Mouse (Mus musculus) limb, embryonic 11.5 days (tissue): ENCODE data around the gene Tenm2. TPM values are rescaled to one million over a fixed set of nuclear protein-coding genes. Genes with fewer than 3 reads are reported as not detected.

ENCODE experiments used
- ATAC-seq: fragments of 200-750 bp; cut with Nextera tagmentation; 2 replicates; pipeline ENCODE4 v1.8.0; 2017; ENCODE audit warnings: low read depth; ENCODE audit not compliant: insufficient number of reproducible peaks, low FRiP score, low TSS enrichment
- DNase-seq: peaks from one replicate; pipeline ENCODE4 v3.0.0-alpha.2; 2015; ENCODE audit warnings: low spot score
- H3K27ac ChIP-seq: fragments of 300-500 bp; sonication (generic); replicated peaks from 2 replicates; pipeline ENCODE4 v1.5.1; 2014; ENCODE audit warnings: low read depth, mild to moderate bottlenecking, low read length
- H3K27me3 ChIP-seq: fragments of 300-500 bp; sonication (generic); 2 replicates; pipeline ENCODE4 v1.6.1; 2014; ENCODE audit warnings: mild to moderate bottlenecking, low read length, mixed read lengths; ENCODE audit not compliant: control insufficient read depth, insufficient read depth
- H3K36me3 ChIP-seq: fragments of 300-500 bp; sonication (generic); 2 replicates; pipeline ENCODE4 v1.6.1; 2014; ENCODE audit warnings: mild to moderate bottlenecking, low read length, moderate library complexity, mixed read lengths; ENCODE audit not compliant: control insufficient read depth, insufficient read depth
- H3K4me1 ChIP-seq: fragments of 300-500 bp; sonication (generic); 2 replicates; pipeline ENCODE4 v1.6.1; 2014; ENCODE audit warnings: low read length, mixed read lengths; ENCODE audit not compliant: control insufficient read depth, insufficient read depth
- H3K4me2 ChIP-seq: fragments of 300-500 bp; sonication (generic); 2 replicates; pipeline ENCODE4 v1.6.1; 2014; ENCODE audit warnings: low read depth, mild to moderate bottlenecking, moderate library complexity; ENCODE audit not compliant: severe bottlenecking
- H3K4me3 ChIP-seq: fragments of 300-500 bp; sonication (generic); 2 replicates; pipeline ENCODE4 v1.5.1; 2014; ENCODE audit warnings: low read depth, low read length
- H3K9ac ChIP-seq: fragments of 300-500 bp; sonication (generic); 2 replicates; pipeline ENCODE4 v1.6.1; 2014; ENCODE audit warnings: mild to moderate bottlenecking, low read length
- H3K9me3 ChIP-seq: fragments of 300-500 bp; sonication (generic); 2 replicates; pipeline ENCODE4 v1.6.1; 2016; ENCODE audit warnings: low read length; ENCODE audit not compliant: control insufficient read depth
- WGBS: fragments of 180-500 bp; shearing (Covaris S2); extraction: QIAGEN DNeasy Blood & Tissue Kit; methylation state at CpG from one replicate; pipeline ENCODE4 v1.1.7; 2014; 5-methylcytosine and 5-hydroxymethylcytosine counted together
- polyA plus RNA-seq: library from polyadenylated mRNA; unstranded; fragments of >200 nt; fragmentation: Nextera tagmentation; extraction: Ambion mirVana; gene quantifications from 2 replicates; pipeline ENCODE4 v1.2.1, GENCODE M21; 2014

Gene Tenm2
- polyA plus RNA-seq, 1 experiment from 2014 or later = 0.44 TPM

DNA sequence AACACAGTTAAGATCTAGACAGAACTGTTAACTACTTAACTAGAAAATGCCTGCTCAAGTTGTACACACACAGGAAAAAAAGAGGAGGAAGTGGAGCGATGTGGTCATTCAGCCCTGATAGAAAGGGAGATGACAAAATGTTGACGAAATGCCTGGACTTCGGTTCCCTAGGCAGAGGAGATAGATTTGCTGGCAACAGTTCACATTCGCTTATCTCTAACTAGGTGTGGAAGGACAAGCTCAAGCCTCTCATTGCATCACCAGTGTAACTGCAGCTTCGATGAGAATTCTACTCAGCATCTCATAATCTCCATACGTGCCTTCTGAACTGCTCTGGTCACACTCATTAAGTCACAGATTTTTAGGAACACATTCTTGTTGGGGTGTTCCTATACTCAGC is 91.8 kb downstream of the Tenm2 start:
- WGBS = 77% methylated on average over 6 of the region's 6 CpGs
- Histone ChIP-seq H3K36me3 (no peaks in the 10 kb centered on the region), H3K4me3 (no peak overlapping the region), H3K4me1 (no peaks in the 10 kb centered on the region), H3K9ac (no peak overlapping the region), H3K27me3 (no peaks in the 10 kb centered on the region), H3K9me3 (no peaks in the 10 kb centered on the region), H3K4me2 (no peak overlapping the region), H3K27ac (no peak overlapping the region)
- DNase-seq = no peak
- ATAC-seq = no peak

DNA sequence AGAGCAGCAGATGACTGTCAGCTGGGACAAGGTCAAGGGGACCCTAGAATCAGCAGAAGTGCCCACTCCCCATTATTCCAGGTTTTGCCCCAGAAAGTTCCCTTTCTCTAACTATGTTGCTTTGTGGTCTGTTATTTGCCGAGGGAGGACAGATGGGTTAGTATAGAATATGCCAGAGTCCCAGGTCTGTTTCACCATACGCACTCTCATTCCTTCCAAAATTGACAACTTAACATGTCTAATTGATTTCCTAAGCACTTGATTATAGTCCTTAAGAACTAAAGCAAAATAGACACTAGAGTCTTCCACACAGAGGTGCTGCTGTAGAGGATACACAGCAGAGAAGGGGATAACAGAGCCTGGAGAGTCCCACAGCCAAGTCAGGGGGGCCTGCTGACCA is 92.3 kb downstream of the Tenm2 start:
- no peak overlapping the region for H3K4me2 ChIP-seq
- no peak overlapping the region for H3K27ac ChIP-seq
- no peaks in the 10 kb centered on the region for H3K36me3 ChIP-seq
- ATAC-seq = no peak
- H3K4me1 ChIP-seq = no peaks in the 10 kb centered on the region
- H3K9me3 ChIP-seq = no peaks in the 10 kb centered on the region
- no peak overlapping the region for H3K9ac ChIP-seq
- no peak overlapping the region for H3K4me3 ChIP-seq
- 85% methylated on average over 2 of the region's 2 CpGs for WGBS
- no peak for DNase-seq
- H3K27me3 ChIP-seq = no peaks in the 10 kb centered on the region

DNA sequence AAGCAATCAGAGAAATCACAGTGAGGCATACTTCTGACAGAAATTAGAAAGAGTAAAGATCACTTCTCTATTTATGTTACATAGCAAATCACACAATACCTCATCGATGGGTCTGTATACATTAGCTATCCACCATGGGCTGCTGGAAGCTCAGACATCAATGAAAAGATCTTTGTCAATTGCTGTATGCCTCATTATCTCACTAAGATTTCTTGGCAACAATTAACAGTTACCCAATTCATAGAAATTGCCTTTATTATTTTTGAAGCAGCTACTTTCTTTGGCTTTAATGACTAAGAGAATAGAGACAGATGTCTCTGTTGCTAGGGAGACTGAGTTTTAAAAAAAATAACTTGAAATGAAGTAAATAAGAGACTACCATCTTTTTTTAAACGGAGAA is 106.9 kb downstream of the Tenm2 start:
- Histone ChIP-seq H3K9ac (no peak overlapping the region), H3K4me3 (no peak overlapping the region), H3K4me2 (no peak overlapping the region), H3K36me3 (no peaks in the 10 kb centered on the region), H3K27ac (no peak overlapping the region), H3K27me3 (no peaks in the 10 kb centered on the region), H3K9me3 (no peaks in the 10 kb centered on the region), H3K4me1 (no peaks in the 10 kb centered on the region)
- ATAC-seq = no peak
- no peak for DNase-seq
- 88% methylated on average over 2 of the region's 2 CpGs for WGBS

DNA sequence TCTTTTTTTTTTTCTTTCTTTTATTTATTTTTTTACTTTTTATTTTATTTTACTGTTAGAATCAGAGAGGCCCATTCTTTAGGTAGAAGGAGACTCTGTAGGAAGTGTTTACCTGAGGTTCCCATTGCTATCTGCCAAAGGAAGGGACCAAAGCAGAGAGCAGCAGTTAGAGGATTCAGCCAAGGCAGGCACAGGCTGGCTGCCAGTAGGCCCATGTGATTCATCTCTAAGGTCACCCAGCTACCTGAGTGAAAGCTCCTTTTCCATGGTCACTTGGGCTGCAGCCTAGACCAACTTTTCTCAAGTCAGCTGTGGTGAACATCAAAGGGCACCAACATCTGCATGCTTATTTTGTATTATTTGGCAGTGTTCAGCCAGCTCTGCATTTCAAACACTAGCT is 117.7 kb downstream of the Tenm2 start:
- no peak overlapping the region for H3K4me2 ChIP-seq
- H3K4me1 ChIP-seq = no peaks in the 10 kb centered on the region
- H3K27me3 ChIP-seq = no peaks in the 10 kb centered on the region
- no peak for ATAC-seq
- H3K9me3 ChIP-seq = no peaks in the 10 kb centered on the region
- no peak overlapping the region for H3K4me3 ChIP-seq
- no peak overlapping the region for H3K27ac ChIP-seq
- H3K36me3 ChIP-seq = no peaks in the 10 kb centered on the region
- no peak overlapping the region for H3K9ac ChIP-seq
- no peak for DNase-seq

DNA sequence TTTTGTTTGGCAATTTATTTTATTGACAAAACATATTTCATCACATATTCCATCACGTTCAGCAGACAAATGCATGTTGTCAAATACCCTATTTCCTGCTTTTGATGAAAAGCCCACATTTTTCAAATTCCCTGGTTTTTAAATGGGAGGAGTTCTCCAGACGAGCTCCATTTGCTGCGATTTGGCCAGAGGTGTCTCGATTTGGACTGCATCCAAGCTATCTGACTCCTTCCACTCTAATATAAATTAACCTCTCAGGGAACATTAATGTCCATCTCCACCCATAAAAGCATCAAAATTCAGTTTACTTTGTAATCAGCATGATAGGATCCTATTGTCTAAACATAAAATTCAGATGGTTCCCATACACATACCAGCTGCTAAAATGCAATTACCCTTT is 120.6 kb downstream of the Tenm2 start:
- no peaks in the 10 kb centered on the region for H3K27me3 ChIP-seq
- 72% methylated on average over 4 of the region's 4 CpGs for whole genome bisulfite sequencing
- H3K4me2 ChIP-seq = no peak overlapping the region
- no peak overlapping the region for H3K4me3 ChIP-seq
- H3K27ac ChIP-seq = no peak overlapping the region
- DNase-seq (no peak), ATAC-seq (no peak)
- H3K36me3 ChIP-seq = no peaks in the 10 kb centered on the region
- no peaks in the 10 kb centered on the region for H3K9me3 ChIP-seq
- no peak overlapping the region for H3K9ac ChIP-seq
- H3K4me1 ChIP-seq = no peaks in the 10 kb centered on the region

DNA sequence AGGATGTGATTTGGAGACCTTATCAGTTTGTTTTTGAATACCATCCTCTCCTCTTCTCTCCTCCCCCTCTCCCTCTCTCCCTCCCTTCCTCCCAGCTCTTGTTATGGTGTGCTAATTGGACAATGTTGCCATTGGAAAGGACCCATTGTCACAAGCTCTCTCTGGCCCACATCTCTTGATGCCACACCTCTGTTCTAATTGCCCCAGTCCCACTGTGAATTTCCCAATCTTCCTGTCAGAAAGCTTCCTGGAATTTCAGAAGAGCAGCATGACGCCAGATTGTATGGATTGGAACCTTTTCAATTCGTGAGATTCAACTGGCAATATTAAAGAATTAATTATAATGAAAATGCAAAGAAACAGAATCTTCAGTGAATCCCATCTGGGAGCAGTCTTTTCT is 128.7 kb downstream of the Tenm2 start:
- Histone ChIP-seq H3K27ac (no peak overlapping the region), H3K9me3 (no peaks in the 10 kb centered on the region), H3K4me2 (no peak overlapping the region), H3K4me1 (no peaks in the 10 kb centered on the region), H3K9ac (no peak overlapping the region), H3K36me3 (no peaks in the 10 kb centered on the region), H3K4me3 (no peak overlapping the region), H3K27me3 (no peaks in the 10 kb centered on the region)
- ATAC-seq (no peak), DNase-seq (no peak)
- WGBS = 73% methylated on average over 2 of the region's 2 CpGs

DNA sequence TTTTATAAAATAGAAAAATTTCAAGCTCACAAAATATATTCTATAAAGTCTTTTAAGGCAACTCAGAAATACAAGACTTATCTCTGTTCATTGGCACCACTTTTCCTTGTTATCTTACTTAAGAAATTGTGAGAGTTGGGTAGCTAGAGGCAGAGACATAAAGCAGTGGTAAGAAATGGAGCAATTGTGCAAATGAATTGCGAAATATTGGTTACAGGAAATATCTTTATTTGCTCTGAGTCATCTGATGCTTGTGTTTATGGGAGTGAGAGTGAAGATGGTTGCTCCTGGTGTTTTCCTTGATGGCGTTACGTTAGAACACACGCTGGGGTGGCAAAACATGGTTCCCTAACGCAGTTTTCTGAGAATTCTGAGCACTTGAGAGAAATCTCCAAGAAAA is 156.4 kb downstream of the Tenm2 start:
- Histone ChIP-seq H3K9me3 (no peaks in the 10 kb centered on the region), H3K27ac (no peak overlapping the region), H3K27me3 (no peaks in the 10 kb centered on the region), H3K36me3 (no peaks in the 10 kb centered on the region), H3K4me3 (no peak overlapping the region), H3K4me2 (no peak overlapping the region), H3K4me1 (no peaks in the 10 kb centered on the region), H3K9ac (no peak overlapping the region)
- no peak for ATAC-seq
- WGBS = 88% methylated on average over 5 of the region's 5 CpGs
- DNase-seq = no peak

DNA sequence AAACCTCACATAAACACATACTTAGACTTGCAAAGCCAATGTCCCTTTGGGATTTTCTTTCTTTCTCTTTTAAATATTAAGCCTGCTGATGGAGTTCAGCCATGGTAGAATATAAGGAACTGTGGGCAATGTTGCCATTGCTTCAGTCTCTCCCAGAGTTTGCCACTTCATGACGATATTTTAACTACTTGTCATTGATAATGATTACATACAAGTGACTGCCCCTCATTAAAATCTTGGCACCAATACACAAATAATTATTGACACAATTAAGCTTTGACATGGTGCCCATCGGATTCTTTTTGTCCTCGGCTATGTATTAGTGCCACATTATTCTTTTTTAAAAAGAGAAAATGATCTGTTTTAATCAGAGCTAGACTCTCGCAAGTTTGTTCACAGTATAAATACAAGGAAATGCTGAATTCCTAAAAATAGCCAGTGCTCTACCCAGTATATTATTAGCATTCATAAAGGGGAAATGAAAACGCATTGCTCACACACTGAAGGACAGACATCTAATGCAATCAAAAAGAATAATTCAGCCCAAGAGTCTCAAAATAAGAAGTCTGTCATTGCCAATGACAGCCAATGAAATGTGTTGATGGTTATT is 158.7 kb downstream of the Tenm2 start:
- no peaks in the 10 kb centered on the region for H3K27me3 ChIP-seq
- H3K4me1 ChIP-seq = no peaks in the 10 kb centered on the region
- H3K4me3 ChIP-seq = no peak overlapping the region
- H3K9me3 ChIP-seq = no peaks in the 10 kb centered on the region
- no peak overlapping the region for H3K4me2 ChIP-seq
- H3K27ac ChIP-seq = no peak overlapping the region
- WGBS = 86% methylated on average over 5 of the region's 5 CpGs
- DNase-seq (no peak), ATAC-seq (no peak)
- H3K36me3 ChIP-seq = no peaks in the 10 kb centered on the region
- no peak overlapping the region for H3K9ac ChIP-seq

DNA sequence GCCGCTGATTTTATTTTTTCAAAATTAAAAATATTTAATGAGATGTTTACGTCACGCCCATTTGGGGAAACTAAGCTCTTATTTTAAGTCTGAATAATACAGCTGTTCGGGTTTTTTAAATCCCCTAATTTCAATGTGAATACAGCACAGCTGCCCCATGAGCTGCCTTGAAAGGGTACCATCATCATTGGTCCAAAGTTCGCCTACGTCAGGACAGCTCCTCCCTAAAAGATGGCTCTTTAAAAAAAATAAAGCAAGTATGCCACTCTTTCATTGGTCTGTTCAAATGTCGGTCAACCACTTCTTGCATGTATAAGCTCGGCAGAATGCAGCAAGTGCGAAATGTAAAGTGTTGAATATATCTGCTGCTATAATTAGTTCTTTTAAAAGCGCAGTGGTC is 160.4 kb downstream of the Tenm2 start:
- Histone ChIP-seq H3K27ac (no peak overlapping the region), H3K4me3 (no peak overlapping the region), H3K36me3 (no peaks in the 10 kb centered on the region), H3K27me3 (no peaks in the 10 kb centered on the region), H3K4me2 (no peak overlapping the region), H3K9ac (no peak overlapping the region), H3K9me3 (no peaks in the 10 kb centered on the region), H3K4me1 (no peaks in the 10 kb centered on the region)
- ATAC-seq (no peak), DNase-seq (no peak)
- 91% methylated on average over 10 of the region's 10 CpGs for WGBS
